Mouse (Mus musculus): ENCODE measurements at regions not wholly inside any gene's neighbourhood (a gene's known extent, or its start where the extent isn't known, plus 50 kb on each side); places are given as distances from the start of the nearest gene placed in this dataset.

DNA sequence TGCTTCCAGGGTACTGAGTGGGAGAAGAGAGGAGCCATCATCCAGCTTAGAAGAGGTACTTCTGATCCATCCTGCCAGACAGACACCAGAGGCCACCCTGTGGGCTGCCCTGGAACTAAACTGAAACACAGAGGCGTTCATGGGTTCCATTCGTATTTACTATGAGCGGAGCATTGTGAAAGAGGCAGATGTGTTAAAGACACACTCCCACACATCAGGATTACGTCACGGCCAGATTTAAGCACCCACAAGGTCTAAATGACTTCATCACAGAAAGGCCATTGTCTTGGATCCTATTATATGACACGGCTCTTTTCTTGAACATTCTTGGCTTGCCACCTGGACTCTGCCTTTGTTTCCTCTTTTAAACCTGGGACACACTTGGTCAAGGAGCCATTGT, 141.0 kb upstream of the Arglu1 start:
- no peak for DNase-seq (ENCODE audit: low spot score in 2 of 2)

DNA sequence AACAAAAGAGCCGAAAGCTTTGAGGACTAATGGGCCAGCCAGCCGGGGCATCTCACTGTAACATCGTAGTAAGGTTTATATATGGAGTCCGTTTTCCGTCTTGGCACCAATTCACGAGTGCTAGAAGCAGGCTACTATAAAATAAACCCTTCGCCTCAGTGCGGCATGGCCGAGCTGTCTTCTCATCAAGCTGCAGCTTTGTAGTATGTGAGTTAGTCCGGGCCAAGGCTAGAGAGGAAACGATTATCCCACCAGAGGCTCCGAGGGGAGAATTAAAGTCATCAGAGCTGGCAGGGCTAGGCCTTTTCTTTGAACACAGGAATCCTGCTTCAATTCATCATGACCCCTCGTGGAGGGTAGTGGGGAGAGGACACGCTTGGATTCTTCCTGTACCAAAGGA, 138.9 kb upstream of the Arglu1 start:
- DNase-seq (ENCODE audit: low spot score in 2 of 2): no peak

DNA sequence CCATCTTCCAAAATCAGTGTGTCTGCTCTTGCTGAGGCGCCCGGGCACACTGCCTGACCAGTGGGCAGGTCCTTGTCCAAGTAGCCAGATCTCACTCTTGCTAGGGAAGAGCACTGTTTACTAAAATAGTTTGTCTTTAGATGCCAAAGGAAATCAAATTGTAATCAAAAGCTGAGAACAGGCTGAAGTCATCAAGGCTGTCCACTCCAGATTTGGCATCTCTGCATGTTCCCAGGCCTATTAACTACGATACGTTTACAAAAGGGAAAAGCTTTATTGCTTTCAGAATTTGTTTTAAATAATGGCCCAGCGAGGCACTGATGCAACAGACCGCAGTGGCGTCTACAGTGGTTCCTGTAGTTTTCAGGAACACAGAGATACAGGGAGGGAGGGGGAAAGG, 137.2 kb upstream of the Arglu1 start:
- no peak for DNase-seq (ENCODE audit: low spot score in 2 of 2)

DNA sequence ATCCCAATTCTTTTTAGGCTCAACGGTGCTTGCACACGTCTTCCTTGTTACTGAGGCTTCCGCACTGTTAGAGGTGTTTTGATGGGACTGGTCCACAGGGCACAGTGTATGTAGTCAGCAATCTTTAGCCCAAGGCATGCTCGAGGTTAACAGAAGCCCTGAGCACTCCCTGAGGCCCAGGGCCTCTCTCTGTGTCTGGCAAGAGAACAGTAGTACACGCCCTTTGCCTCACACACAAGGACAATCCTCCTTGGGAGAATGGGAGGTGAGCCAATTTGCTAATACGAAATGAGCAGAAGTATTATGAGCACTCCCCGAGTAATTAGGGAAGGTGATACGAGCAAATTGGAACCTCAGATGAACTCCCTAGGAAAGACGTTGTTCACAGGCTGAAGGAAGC, 136.5 kb upstream of the Arglu1 start:
- no peak for DNase-seq (ENCODE audit: low spot score in 2 of 2)

DNA sequence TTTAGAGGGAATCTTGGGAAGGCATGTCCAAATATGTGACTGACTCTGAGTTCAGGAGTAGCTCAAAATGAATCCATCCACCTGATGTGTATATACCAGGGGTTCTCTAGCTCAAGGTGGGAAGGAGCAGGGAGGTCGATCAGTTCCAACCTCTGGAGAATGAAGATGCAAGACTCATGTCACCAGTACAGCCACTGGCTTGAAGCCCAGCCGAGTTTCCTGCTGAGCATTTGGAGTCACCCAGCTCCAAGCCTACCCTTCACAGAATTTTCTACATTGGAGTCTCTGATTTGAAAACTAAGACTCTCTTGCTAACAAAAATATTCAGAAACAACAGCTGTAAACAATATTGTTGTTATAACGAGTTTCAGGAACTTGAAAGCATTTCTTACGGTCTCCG, 134.6 kb upstream of the Arglu1 start:
- no peak for DNase-seq (ENCODE audit: low spot score in 2 of 2)

DNA sequence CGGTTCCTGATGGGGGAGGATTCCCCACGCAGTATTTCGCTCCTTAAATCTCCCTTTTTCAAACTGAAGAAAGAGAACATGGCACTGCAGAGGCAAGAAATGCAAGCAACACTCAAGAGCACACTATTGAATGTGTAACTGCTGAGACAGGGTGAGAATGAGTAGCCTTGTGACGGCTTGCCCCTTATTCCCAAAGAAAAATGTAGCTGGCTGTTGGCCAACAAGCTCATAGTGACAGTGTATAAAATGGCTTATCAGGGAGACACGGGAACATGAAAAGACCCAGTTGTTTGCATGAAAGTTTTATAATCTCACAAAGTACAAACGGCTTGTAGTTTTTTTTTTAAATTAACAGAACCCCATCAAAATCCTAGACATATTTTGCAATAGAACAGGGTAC, 130.8 kb upstream of the Arglu1 start:
- DNase-seq (ENCODE audit: low spot score in 2 of 2): no peak

DNA sequence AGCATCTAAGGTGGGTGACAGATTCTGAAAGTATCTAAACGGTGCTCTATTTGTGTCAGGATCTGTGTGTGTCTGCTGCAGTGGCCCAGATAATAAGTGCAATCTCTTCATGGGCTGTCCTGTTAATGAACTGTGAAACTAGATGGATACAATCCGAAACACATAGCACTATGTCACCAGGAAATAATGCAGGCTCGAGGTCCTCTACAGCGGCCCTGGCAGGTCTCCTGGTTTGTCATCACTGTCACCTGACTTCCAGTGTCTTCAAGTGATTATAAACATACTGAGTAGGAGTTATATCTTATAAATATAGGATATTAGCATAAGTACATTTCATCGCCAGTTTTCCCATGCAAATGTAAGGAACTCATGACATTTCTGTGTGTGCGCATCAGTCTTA, 130.3 kb upstream of the Arglu1 start:
- no peak for DNase-seq (ENCODE audit: low spot score in 2 of 2)

DNA sequence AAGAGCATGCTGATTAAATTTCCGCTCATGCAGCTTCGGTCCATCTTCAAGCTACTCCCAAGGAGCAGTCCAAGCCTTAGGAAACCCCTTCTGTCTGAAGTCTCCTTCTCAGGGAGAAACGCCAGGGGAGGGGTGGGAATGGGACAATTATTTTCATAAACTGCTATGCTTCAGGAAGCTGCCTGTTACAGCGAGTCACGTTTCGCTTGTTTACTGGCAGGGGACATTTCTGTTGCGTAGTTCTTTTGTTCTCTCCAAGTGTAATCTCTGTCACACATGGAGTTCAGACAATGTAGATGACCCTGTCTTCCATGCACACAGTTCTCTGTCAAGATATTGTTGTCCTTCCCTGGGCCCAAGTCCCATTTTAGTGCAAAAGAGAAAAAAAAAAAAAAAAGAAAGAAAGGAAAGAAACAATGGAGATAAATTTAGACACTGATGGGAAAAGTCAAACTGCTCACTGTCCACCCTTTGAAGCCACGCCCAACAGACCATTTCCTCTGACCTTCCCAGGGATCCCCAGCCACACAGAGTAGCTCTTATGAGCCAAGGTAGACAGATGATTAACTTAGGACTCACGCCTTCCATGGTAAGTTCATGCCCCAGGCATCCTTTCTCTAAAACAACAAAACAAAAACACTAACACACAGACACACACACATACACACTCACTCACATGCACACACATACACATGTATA, 129.1 kb upstream of the Arglu1 start:
- DNase-seq (ENCODE audit: low spot score in 2 of 2): no peak

DNA sequence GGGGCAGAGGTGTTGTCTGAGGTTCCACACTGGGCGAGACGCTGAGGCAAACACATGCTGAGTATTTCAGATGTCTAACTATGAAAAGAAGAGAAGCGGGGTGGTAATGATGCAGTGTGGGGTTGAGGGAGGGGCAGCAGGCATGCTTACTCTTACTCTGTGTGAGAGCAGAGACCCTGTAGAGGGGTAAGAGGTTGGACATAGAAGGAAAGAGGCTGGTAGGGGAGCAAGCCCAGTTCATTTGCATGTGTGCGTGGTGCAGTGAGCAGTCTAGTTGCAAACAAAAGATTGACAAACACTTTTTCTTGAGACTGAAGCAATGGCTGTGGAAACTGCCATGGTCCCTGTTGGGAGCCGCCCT, 122.5 kb upstream of the Arglu1 start:
- no peak for DNase-seq (ENCODE audit: low spot score in 2 of 2)

DNA sequence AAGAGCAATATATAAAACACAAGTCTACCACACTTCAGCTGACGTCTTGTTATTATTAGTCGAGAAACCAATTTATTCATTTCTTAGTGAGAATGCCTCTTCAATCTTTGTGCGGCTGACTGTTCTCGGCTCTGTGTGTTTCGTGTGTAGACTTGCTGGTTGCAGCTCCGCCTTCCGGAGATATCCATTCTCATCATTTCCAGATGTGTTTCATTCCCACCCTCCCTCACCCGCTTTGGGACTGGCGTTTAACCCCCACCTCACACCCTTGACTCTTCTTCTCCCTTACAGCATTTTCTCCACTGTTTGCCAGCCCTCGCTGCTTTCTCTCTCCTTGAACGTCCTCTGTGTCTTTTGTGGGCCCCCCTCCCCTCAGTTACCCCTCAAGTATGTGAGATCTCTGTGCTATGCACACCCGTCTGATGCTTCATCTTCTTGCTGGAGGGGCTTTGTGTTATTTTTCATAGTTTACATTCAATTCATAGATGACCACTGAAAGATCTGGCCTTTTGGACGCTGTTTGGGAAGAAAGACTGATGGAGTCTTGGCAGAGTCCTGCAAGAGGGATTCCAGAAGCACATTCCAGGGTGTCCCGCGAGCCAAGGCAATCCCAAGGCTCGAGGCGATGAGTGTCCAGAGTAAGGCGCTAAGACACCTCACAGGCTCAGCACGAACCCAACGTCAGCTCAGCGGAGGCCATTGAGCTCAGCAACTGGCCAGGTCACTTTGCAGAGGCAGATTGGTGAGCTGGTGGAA, 121.9 kb upstream of the Arglu1 start:
- no peak for DNase-seq (ENCODE audit: low spot score in 2 of 2)

DNA sequence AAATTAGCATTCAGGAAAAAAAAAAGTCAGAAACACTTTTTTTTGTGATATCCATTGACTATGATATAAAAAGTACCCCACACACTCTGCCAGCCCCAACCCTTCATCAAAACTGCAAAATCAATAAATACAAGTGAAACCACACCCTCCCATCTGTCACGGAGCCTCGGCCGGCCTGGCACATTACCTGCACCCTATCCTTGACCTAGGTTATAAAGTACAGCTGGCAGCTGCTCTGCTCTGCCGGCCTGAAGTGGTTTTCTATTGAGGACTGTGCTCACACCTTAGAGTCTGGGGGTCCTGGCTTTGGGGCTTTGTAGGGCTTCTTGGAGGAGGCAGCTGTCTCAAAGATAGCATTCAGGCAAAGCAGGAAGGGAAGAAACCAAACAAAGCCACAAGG, 120.6 kb upstream of the Arglu1 start:
- no peak for DNase-seq (ENCODE audit: low spot score in 2 of 2)

DNA sequence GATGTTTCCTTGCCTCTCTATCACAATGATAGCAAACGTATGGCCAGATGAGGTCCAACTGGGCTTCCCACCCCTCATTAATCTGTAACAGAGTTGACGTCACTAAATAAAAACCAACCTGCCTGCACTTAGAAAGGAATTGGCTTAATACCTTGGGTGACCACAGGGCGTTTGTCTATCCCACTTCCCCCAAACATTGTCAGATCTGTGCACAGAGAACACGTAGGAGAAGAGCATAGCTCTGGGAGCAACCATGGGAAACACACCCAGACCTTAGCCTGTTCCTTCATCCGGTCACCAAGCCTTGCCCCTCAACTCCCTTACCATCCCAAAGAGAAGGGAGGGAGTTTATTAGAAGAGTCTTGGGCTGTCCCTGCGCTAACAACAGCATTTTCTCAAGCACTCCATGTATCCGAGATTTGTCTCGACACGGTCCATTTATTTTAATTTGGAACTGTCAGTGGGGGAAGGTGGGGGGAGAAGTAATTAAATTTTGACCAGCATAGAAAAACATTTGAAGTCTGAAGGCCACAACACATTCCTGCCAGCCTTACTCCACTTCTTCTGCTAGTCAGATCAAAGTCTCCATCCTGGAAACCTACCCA, 119.6 kb upstream of the Arglu1 start:
- no peak for DNase-seq (ENCODE audit: low spot score in 2 of 2)

DNA sequence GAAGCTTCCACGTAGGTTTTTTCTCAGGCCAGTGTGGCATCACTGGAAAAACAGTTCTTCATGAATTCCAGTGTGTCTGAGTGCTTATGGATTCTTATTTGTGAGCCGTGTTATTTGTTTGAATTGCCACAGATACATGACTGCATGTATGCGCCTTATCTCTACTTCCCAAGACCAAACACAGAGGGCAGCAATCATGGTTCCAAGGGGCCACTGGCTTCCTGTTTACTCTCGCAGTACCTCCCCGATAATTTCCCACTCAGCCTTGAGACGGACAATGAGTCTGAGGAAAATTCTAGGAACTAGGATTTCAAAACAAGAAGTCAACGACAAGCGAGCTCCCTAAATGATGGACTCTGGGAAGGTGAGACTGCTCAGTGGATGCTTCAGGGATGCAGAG, 119.0 kb upstream of the Arglu1 start:
- no peak for DNase-seq (ENCODE audit: low spot score in 2 of 2)

DNA sequence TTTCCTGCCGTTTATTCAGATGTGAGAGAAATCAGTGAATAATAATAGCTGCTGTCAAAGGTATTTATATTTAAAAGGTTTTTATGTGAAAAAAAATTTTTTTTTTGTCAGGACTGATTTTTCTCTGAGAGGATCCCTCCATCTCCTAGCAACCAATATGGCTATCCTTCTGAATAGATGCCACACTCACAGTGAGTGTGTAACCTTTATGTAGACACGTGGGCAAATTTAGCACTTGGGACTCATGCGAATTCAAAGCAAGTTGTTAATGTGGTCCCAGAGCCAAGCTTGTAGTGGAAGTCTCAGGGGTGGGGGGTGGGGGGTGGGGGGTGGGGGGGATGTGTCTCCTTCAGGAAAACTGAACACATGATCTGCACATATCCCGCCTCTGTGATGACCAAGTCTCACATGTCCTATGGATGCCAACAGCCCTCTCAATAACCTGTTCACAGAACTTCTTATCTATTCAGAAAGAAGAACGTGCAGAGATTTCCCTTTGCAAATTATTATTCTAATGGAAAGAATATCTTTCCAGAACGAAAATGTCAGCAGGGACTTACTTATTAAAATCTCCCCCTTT, 112.5 kb upstream of the Arglu1 start:
- no peak for DNase-seq (ENCODE audit: low spot score in 2 of 2)

DNA sequence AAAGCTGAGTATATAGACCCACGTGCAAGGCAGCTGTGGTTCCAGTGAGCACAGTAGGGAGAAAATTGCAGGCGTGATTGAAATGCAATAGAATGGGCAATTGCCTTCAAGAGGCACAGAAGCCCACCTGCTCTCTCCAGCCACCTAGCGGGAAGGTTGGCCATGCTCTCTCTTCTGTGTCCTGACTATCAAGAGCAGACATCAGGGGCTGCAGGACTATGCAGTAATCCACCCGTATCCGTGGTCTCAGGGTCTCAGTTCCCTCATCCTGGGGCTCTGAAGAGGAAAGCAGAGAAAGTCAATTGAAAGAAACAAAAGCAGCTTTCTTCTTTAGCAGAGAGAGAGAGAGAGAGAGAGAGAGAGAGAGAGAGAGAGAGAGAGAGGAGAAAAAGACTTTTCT, 112.0 kb upstream of the Arglu1 start:
- no peak for DNase-seq (ENCODE audit: low spot score in 2 of 2)

DNA sequence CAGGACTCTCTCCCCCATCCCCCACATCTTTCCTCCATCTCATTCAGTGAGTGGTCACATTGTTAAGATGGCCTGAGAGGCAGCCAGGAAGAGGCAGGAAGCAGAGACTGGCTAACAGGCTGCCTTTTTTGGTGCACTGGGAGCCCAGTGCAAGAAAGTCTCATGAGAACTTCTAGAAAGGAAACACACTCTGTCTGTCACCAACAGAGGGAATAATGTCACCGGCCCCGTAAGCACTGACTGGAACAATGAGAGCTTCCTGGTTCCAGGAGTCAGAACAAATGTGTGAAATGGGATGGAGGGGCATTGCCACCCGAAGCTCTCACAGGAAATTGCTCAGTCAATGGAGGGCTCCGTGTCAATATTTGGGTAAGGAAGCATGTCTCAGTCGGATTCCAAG, 111.3 kb upstream of the Arglu1 start:
- DNase-seq (ENCODE audit: low spot score in 2 of 2): no peak

DNA sequence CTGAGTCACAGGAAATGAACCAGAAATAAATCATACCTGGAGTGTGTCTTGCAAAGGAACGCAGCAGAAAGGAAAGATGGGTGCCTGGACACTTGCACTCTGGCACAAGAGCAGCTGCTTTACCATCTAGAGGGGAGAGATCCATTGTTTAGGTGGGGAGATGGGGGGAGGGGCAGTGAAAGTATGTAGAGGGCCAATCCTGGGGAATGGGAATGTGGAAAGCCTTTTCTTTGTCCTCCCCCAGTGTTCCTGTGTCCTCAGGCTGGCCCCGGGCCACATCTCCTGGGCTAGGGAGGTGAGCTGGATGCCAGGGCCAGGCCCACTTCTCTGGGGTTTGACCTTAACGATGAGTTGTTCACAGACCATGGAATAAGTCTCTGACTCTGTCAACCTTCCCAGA, 107.2 kb upstream of the Arglu1 start:
- DNase-seq (ENCODE audit: low spot score in 2 of 2): no peak

DNA sequence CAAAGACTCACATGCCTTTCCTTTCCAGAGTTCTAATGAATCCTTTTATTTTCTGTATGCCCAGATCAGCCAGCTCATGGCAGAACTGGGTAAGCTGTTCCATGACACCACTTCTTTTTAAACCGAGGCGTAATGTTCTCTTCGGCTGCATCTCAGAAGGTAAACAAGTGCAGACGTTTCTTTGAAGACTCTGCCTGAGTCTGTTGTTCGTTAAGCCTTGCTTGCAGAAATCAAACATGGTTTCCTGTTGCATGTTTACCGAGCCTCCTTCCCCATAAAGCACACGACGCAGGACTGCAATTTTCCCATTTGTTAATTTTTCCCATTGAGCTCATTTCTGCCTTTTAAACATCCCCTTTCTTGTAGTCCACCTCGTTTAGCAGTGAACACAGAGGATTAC, 106.6 kb upstream of the Arglu1 start:
- no peak for DNase-seq (ENCODE audit: low spot score in 2 of 2)

DNA sequence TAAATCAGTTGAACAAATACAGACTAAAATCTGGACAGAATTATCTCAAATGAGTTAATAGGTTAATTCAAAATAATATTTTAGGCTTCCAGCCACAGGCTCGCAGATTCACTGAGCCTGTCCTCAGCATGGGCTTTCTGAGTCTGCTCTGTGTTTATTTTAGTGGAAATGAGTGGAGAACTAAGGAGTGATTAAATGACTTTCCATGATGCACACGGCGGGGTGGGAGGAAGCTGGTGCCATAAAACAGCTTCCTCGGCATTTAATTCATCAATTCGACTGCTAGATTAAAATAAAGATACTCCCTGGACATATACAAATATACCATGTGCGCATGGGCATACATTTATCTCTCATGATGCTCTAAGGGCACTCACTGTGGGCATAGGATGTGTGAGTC, 104.4 kb upstream of the Arglu1 start:
- no peak for DNase-seq (ENCODE audit: low spot score in 2 of 2)

DNA sequence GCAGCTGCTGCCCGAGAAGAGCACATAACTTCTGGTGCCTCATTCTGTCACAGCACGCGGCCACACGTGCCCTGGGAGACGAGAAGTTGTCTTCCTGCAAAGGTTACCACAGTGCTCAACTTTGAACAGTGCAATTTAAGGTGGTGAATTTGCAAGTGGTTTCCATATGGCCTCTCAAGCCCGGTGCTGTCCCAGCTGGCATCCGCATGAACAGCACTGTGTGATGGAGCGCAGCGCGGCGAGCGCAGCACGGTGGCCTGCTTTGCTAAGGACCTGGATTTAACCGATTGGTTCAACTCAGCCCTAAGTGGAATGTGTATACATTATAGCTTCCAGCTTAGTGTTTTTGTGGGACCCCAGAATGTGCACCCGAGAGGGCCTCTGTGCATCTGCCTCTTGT, 89.6 kb upstream of the Arglu1 start:
- no peak for DNase-seq (ENCODE audit: low spot score in 2 of 2)

DNA sequence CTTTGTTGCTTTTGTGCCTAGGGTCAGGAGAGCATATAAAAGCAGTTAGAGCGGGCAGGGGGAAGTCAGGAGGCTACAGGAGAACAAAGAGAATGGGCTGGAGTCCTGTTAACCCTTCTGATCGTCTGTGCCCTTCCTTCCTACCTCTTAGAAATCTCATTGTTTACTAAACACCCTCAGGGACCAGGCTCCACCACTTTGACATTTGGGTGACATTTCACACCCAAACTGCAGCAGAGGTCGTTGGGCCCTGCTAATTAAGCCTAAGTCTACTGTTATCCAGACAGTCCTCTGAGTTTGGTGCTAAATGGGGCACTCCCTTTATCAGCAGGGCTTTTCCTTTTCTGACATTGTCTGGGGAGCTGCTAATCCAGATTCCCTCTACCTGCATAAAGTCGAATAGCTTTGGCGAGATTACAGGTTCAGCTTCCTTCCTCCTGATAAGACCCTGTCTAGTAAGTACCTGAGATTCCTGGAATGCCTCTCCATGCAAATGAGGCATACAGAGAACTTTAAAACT, 84.2 kb upstream of the Arglu1 start:
- DNase-seq (ENCODE audit: low spot score in 2 of 2): no peak

DNA sequence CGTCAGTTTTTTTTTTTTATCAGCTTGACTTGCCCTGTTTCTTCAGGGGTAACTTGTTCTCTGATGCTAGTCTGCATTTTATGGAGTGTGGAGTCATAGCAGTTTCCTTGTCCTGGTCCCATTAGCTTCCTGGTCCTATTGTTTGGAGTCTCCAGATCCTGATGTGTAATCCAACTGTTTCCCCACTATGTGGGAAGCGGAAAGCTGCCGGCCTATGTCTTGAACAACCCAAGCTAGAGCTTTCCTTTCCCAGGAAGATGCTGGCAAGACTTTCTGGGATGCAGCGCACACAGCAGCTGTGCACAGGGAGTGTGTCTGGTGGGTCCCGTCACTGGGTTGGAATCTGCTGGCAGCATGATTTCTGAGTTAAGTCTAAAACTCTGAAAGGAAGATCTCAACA, 82.1 kb upstream of the Arglu1 start:
- DNase-seq (ENCODE audit: low spot score in 2 of 2): no peak

DNA sequence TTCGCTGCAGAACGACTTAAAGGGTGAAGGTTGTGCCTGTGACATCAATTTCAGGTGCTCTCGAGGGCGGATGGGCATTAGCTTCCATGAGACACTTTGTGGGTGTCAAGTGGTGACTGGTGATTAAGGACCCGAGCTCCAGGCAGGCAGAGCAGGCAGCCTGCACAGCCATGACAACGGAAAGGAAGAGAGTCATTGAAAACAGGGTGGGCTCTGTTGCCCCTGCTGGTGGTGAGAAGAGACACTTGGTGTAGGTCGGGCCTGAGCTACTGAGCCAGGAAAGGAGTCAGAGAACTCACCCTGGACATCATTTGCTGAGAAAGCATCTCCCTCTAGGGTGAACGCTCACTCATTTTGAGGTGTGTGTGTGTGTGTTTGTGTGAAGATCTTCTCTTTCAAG, 80.1 kb upstream of the Arglu1 start:
- no peak for DNase-seq (ENCODE audit: low spot score in 2 of 2)

Data from spleen, postnatal 4 days (tissue).